Mouse (Mus musculus): ENCODE data around the gene Olfr1229. TPM values are rescaled to one million over a fixed set of nuclear protein-coding genes. Genes with fewer than 3 reads are reported as not detected.

Gene Olfr1229
- not detected in 2 replicates for polyA plus RNA-seq (2015; fragmentation: Nextera tagmentation; extraction: Ambion mirVana)

- Histone ChIP-seq H3K4me1 (no peaks in the 10 kb centered on the region), H3K4me2 (no peak within 1 kb of the TSS), H3K9me3 (no peaks in the 10 kb centered on the region), H3K27me3 (replicated peaks) (no peaks in the 10 kb centered on the region), H3K9ac (no peak within 1 kb of the TSS), H3K36me3 (replicated peaks) (no peaks in the 10 kb centered on the region), H3K27ac (no peak within 1 kb of the TSS), H3K4me3 (no peak within 1 kb of the TSS)
- ATAC-seq (replicated peaks): no peak
- WGBS: 82% methylated on average over 2 of the region's 2 CpGs
Observed at GRCm38 (mm10) chr2:89287914-89288313, at the start of gene Olfr1229. Olfr1229 (minus strand) TSS chr2:89288014.

GRCm38 (mm10) chr2:89329575-89329974 lies 41.8 kb upstream of the Olfr1229 start, which contains the start of gene Olfr1232:
Olfr1232 (minus strand) TSS chr2:89329675.
- no peak within 1 kb of the TSS for H3K27ac ChIP-seq
- no peak for ATAC-seq (replicated peaks)
- no peaks in the 10 kb centered on the region for H3K27me3 ChIP-seq (replicated peaks)
- no peaks in the 10 kb centered on the region for H3K9me3 ChIP-seq
- no peaks in the 10 kb centered on the region for H3K4me1 ChIP-seq
- H3K36me3 ChIP-seq (replicated peaks): no peaks in the 10 kb centered on the region
- no peak within 1 kb of the TSS for H3K9ac ChIP-seq
- H3K4me3 ChIP-seq: no peak within 1 kb of the TSS
- H3K4me2 ChIP-seq: no peak within 1 kb of the TSS

GRCm38 (mm10) chr2:89306974-89307373 lies 19.2 kb upstream of the Olfr1229 start, which contains the start of gene Olfr1231:
Olfr1231 (minus strand) TSS chr2:89307074.
- no peak within 1 kb of the TSS for H3K4me2 ChIP-seq
- no peak within 1 kb of the TSS for H3K4me3 ChIP-seq
- H3K4me1 ChIP-seq: no peaks in the 10 kb centered on the region
- no peak for ATAC-seq (replicated peaks)
- no peak within 1 kb of the TSS for H3K27ac ChIP-seq
- no peaks in the 10 kb centered on the region for H3K9me3 ChIP-seq
- H3K9ac ChIP-seq: no peak within 1 kb of the TSS
- no peaks in the 10 kb centered on the region for H3K36me3 ChIP-seq (replicated peaks)
- 62% methylated on average over 2 of the region's 2 CpGs for WGBS
- H3K27me3 ChIP-seq (replicated peaks): no peaks in the 10 kb centered on the region

GRCm38 (mm10) chr2:89297168-89297567 lies 9.4 kb upstream of the Olfr1229 start, which contains the start of gene Olfr1230:
Olfr1230 (minus strand) TSS chr2:89297268.
- Histone ChIP-seq H3K4me1 (no peaks in the 10 kb centered on the region), H3K36me3 (replicated peaks) (no peaks in the 10 kb centered on the region), H3K27me3 (replicated peaks) (no peaks in the 10 kb centered on the region), H3K9me3 (no peaks in the 10 kb centered on the region), H3K27ac (no peak within 1 kb of the TSS), H3K4me2 (no peak within 1 kb of the TSS), H3K4me3 (no peak within 1 kb of the TSS), H3K9ac (no peak within 1 kb of the TSS)
- WGBS: 88% methylated on average over 1 of the region's 1 CpGs
- ATAC-seq (replicated peaks): no peak

GRCm38 (mm10) chr2:89253962-89254361 lies 33.9 kb downstream of the Olfr1229 start, which contains the start of gene Olfr1228:
Olfr1228 (minus strand) TSS chr2:89254062.
- no peak for ATAC-seq (replicated peaks)
- H3K27ac ChIP-seq: no peak within 1 kb of the TSS
- no peaks in the 10 kb centered on the region for H3K4me1 ChIP-seq
- H3K4me3 ChIP-seq: no peak within 1 kb of the TSS
- H3K36me3 ChIP-seq (replicated peaks): no peaks in the 10 kb centered on the region
- H3K4me2 ChIP-seq: no peak within 1 kb of the TSS
- no peaks in the 10 kb centered on the region for H3K27me3 ChIP-seq (replicated peaks)
- no peaks in the 10 kb centered on the region for H3K9me3 ChIP-seq
- no peak within 1 kb of the TSS for H3K9ac ChIP-seq

Other genes starting within 250 kb of the Olfr1229 start
- not detected in 2 replicates for gene Olfr1218, start 226.8 kb downstream of the Olfr1229 start, polyA plus RNA-seq (2015; fragmentation: Nextera tagmentation; extraction: Ambion mirVana)
- gene Olfr1219, start 204.5 kb downstream of the Olfr1229 start, polyA plus RNA-seq (2015; fragmentation: Nextera tagmentation; extraction: Ambion mirVana): not detected in 2 replicates
- gene Olfr1220, start 181.2 kb downstream of the Olfr1229 start, polyA plus RNA-seq (2015; fragmentation: Nextera tagmentation; extraction: Ambion mirVana): not detected in 2 replicates
- not detected in 2 replicates for gene Olfr1221, start 170.7 kb downstream of the Olfr1229 start, polyA plus RNA-seq (2015; fragmentation: Nextera tagmentation; extraction: Ambion mirVana)
- gene Olfr1222, start 155.0 kb downstream of the Olfr1229 start, polyA plus RNA-seq (2015; fragmentation: Nextera tagmentation; extraction: Ambion mirVana): not detected in 2 replicates
- gene Olfr1223, start 136.5 kb downstream of the Olfr1229 start, polyA plus RNA-seq (2015; fragmentation: Nextera tagmentation; extraction: Ambion mirVana): not detected in 2 replicates
- gene Olfr1224-ps1, start 123.9 kb downstream of the Olfr1229 start, polyA plus RNA-seq (2015; fragmentation: Nextera tagmentation; extraction: Ambion mirVana): not detected in 2 replicates
- not detected in 2 replicates for gene Olfr1225, start 113.3 kb downstream of the Olfr1229 start, polyA plus RNA-seq (2015; fragmentation: Nextera tagmentation; extraction: Ambion mirVana)
- not detected in 2 replicates for gene Olfr1226, start 88.0 kb downstream of the Olfr1229 start, polyA plus RNA-seq (2015; fragmentation: Nextera tagmentation; extraction: Ambion mirVana)
- gene Olfr1228, start 34.0 kb downstream of the Olfr1229 start, polyA plus RNA-seq (2015; fragmentation: Nextera tagmentation; extraction: Ambion mirVana): not detected in 2 replicates
- not detected in 2 replicates for gene Olfr1230, start 9.3 kb upstream of the Olfr1229 start, polyA plus RNA-seq (2015; fragmentation: Nextera tagmentation; extraction: Ambion mirVana)
- not detected in 2 replicates for gene Olfr1231, start 19.1 kb upstream of the Olfr1229 start, polyA plus RNA-seq (2015; fragmentation: Nextera tagmentation; extraction: Ambion mirVana)
- gene Olfr1232, start 41.7 kb upstream of the Olfr1229 start, polyA plus RNA-seq (2015; fragmentation: Nextera tagmentation; extraction: Ambion mirVana): not detected in 2 replicates
- gene Olfr1233, start 54.4 kb upstream of the Olfr1229 start, polyA plus RNA-seq (2015; fragmentation: Nextera tagmentation; extraction: Ambion mirVana): not detected in 2 replicates
- gene Olfr1234, start 76.9 kb upstream of the Olfr1229 start, polyA plus RNA-seq (2015; fragmentation: Nextera tagmentation; extraction: Ambion mirVana): not detected in 2 replicates
- not detected in 2 replicates for gene Olfr1238, start 121.7 kb upstream of the Olfr1229 start, polyA plus RNA-seq (2015; fragmentation: Nextera tagmentation; extraction: Ambion mirVana)
- not detected in 2 replicates for gene Olfr1239, start 132.4 kb upstream of the Olfr1229 start, polyA plus RNA-seq (2015; fragmentation: Nextera tagmentation; extraction: Ambion mirVana)
- not detected in 2 replicates for gene Olfr1240, start 155.0 kb upstream of the Olfr1229 start, polyA plus RNA-seq (2015; fragmentation: Nextera tagmentation; extraction: Ambion mirVana)
- gene Olfr1241, start 199.1 kb upstream of the Olfr1229 start, polyA plus RNA-seq (2015; fragmentation: Nextera tagmentation; extraction: Ambion mirVana): not detected in 2 replicates
- not detected in 2 replicates for gene Olfr1242, start 210.3 kb upstream of the Olfr1229 start, polyA plus RNA-seq (2015; fragmentation: Nextera tagmentation; extraction: Ambion mirVana)
- not detected in 2 replicates for gene Olfr1243, start 243.5 kb upstream of the Olfr1229 start, polyA plus RNA-seq (2015; fragmentation: Nextera tagmentation; extraction: Ambion mirVana)

All from midbrain, embryonic 15.5 days (tissue).